Mouse (Mus musculus): Measurements from ENCODE around the gene Trim27. TPM values are rescaled to one million over a fixed set of nuclear protein-coding genes. Genes with fewer than 3 reads are reported as not detected.

Gene Trim27
- polyA plus RNA-seq, 1 experiment, result 63.6 TPM

DNA sequence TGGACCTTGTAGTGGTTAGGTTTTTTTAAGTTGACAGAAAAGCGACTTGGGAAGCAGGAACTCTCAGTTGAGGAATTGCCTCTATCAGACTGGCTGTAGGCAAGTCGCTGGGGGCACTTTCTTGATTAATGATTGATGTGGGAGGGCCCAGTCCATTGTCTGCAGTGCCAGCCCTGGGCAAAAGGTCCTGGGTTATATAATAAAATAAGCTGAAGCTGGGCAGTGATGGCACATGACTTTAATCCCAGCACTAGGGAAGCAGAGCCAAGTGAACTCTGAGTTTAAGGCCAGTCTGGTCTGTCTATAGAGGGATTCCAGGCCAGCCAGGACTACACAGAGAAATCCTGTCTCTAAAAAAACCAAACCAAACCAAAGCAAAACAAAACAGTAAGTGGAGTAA is 57.5 kb downstream of the Trim27 start:
- H3K9me3 ChIP-seq, result peaks cover 12% of the 10 kb centered on the region; the same call in 1 of the 2 replicates
- H3K27me3 ChIP-seq (replicated peaks), result peaks cover 4% of the 10 kb centered on the region
- TF ChIP-seq GATA1 (IDR thresholded peaks at IDR 0.05; ENCODE audit: borderline replicate concordance, low read length), result no peak
- TF ChIP-seq FLI1 (IDR thresholded peaks at IDR 0.05; ENCODE audit: low read length), result no peak
- no peaks in the 10 kb centered on the region for H3K36me3 ChIP-seq (replicated peaks; ENCODE audit: low read length)
- H3K4me1 ChIP-seq, result peaks cover 15% of the 10 kb centered on the region
- H3K4me3 ChIP-seq (replicated peaks), result no peak overlapping the region

DNA sequence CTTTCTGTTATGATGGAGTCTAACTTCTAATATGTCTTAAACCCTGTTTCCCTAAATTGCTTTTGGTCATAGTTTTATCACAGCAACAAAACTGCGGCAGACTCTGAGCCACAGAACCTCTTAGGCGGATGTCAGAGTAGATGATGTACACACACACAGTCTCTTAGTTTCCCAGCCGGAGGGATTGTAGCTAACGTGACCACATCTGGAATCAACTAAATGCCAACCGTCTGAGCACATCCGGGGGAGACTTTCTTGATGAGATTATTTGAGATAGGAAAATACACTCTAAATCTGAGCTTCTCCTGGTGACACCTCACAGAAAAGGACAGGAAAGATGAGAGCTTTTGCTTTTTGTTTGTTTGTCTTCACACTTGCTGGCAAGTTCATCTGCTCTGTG is 57.9 kb downstream of the Trim27 start:
- no peak for TF ChIP-seq FLI1 (IDR thresholded peaks at IDR 0.05; ENCODE audit: low read length)
- TF ChIP-seq GATA1 (IDR thresholded peaks at IDR 0.05; ENCODE audit: borderline replicate concordance, low read length), result no peak
- Histone ChIP-seq H3K27me3 (replicated peaks) (peaks cover 4% of the 10 kb centered on the region), H3K9me3 (peaks cover 12% of the 10 kb centered on the region; the same call in 1 of the 2 replicates), H3K36me3 (replicated peaks; ENCODE audit: low read length) (no peaks in the 10 kb centered on the region), H3K4me3 (replicated peaks) (no peak overlapping the region), H3K4me1 (peaks cover 18% of the 10 kb centered on the region)

DNA sequence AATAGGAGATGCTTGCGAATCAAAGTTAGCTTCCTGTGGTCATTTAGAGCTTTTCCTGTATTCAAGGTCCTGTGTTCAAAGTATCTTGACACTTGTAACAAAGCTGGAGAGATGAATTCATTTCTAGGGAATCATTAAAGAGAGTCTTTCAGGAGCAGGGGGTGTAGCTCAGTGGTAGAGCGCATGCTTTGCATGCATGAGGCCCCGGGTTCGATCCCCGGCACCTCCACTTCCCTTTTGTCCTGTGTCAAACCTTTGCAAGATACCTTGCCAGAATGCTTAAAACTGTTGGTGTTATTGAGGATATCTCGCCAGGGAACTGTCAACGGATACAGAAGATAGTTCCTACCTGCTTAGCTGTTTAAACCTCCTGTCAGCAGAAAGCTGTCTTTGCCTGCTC is 61.5 kb downstream of the Trim27 start:
- Histone ChIP-seq H3K4me3 (replicated peaks) (no peak overlapping the region), H3K36me3 (replicated peaks; ENCODE audit: low read length) (no peaks in the 10 kb centered on the region), H3K4me1 (peaks cover 28% of the 10 kb centered on the region), H3K9me3 (peaks cover 16% of the 10 kb centered on the region), H3K27me3 (replicated peaks) (peaks cover 25% of the 10 kb centered on the region)
- no peak for TF ChIP-seq FLI1 (IDR thresholded peaks at IDR 0.05; ENCODE audit: low read length)
- TF ChIP-seq GATA1 (IDR thresholded peaks at IDR 0.05; ENCODE audit: borderline replicate concordance, low read length), result no peak

DNA sequence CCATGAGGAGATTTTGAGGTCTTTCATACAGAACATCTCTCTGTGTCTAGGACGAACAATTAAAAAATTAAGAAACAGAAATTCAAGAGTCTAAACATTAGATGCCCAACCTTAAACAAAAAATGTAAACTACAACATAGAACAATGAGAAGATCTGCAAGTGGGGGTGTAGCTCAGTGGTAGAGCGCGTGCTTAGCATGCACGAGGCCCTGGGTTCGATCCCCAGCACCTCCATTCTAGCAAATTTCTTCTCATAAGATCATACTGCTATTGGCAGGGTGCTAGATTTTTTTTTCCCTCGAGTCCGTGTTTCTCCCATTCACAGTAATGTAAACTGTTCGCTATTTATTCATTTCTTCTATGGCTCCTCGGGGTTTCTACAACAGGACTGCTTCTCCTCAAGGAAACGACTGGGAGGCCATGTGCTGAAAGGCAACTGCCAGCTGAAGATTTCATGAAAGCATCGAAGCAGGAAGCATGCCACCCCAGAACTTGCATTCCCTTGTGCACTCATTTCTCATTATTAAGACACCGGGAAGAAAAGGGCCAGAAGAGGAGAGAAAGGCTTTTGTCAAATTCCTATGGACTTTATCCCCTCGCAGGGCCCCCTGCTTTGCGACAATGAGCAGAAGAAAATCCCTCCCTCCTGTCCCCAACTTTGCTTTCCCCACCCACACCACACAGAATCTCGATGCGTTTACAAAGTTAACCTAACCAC is 63.3 kb downstream of the Trim27 start:
- H3K4me1 ChIP-seq, result peaks cover 28% of the 10 kb centered on the region
- no peak for TF ChIP-seq GATA1 (IDR thresholded peaks at IDR 0.05; ENCODE audit: borderline replicate concordance, low read length)
- TF ChIP-seq FLI1 (IDR thresholded peaks at IDR 0.05; ENCODE audit: low read length), result no peak
- H3K4me3 ChIP-seq (replicated peaks), result peak overlapping the region; percentile 91

DNA sequence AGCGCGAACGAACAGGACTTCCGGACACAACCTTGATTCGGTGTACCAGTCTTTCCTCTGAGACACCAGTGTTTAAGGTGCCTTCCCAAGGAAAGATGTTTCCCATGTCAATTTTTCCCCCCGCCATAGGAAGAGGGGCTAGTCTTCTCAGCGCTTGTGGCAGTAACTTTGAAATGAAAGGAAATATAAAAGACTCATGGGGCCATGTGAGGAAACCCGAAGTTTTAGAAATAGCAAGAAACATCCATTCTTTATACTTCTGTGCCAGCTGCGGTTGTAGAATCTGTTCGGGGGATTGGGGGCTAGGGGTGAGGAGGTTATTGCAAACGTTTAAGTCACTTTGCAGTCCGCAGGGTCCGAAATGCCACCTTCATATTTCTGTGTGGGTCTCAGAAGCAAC is 64.0 kb downstream of the Trim27 start:
- TF ChIP-seq FLI1 (IDR thresholded peaks at IDR 0.05; ENCODE audit: low read length) (no peak), GATA1 (IDR thresholded peaks at IDR 0.05; ENCODE audit: borderline replicate concordance, low read length) (no peak)
- H3K36me3 ChIP-seq (replicated peaks; ENCODE audit: low read length), result no peaks in the 10 kb centered on the region
- peaks cover 28% of the 10 kb centered on the region for H3K4me1 ChIP-seq
- peaks cover 12% of the 10 kb centered on the region for H3K9me3 ChIP-seq
- H3K27me3 ChIP-seq (replicated peaks), result peaks cover 24% of the 10 kb centered on the region
- peak overlapping the region; percentile 91 for H3K4me3 ChIP-seq (replicated peaks)

More for the DNA sequence above, 63.3 kb downstream of the Trim27 start:
- peaks cover 16% of the 10 kb centered on the region for H3K9me3 ChIP-seq
- no peaks in the 10 kb centered on the region for H3K36me3 ChIP-seq (replicated peaks; ENCODE audit: low read length)
- H3K27me3 ChIP-seq (replicated peaks), result peaks cover 27% of the 10 kb centered on the region

DNA sequence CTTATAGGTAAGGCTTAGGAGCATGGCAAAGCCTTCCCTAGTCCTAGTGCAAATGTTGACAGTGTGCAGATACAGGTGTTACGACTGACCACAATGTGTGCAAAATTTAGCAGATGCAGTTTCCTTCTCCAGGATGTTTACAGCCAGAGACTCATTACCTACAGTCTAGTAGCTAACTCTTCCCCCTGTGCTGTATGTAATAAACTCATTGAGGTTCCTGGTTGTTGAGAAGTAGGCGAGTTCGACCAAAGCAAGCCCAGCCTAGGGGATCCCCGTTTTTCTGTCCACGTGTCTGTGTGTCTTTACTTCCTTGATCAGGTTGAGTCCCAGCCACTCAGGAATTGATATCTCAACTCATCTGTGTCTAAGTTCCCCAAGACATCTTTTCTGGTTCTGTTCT is 64.8 kb downstream of the Trim27 start:
- Histone ChIP-seq H3K27me3 (replicated peaks) (peaks cover 24% of the 10 kb centered on the region), H3K4me1 (peaks cover 28% of the 10 kb centered on the region), H3K4me3 (replicated peaks) (no peak overlapping the region), H3K36me3 (replicated peaks; ENCODE audit: low read length) (no peaks in the 10 kb centered on the region), H3K9me3 (peaks cover 4% of the 10 kb centered on the region)
- TF ChIP-seq GATA1 (IDR thresholded peaks at IDR 0.05; ENCODE audit: borderline replicate concordance, low read length) (no peak), FLI1 (IDR thresholded peaks at IDR 0.05; ENCODE audit: low read length) (no peak)

Other genes starting within 250 kb of the Trim27 start
- gene Olfr1370, start 104.5 kb upstream of the Trim27 start, polyA plus RNA-seq (2012; ENCODE audit: insufficient read depth, low replicate concordance), result not detected in 2 replicates
- gene Olfr1369-ps1, start 68.0 kb upstream of the Trim27 start, polyA plus RNA-seq (2012; ENCODE audit: insufficient read depth, low replicate concordance), result not detected in 2 replicates
- not detected in 2 replicates for gene Olfr263, start 49.8 kb upstream of the Trim27 start, polyA plus RNA-seq (2012; ENCODE audit: insufficient read depth, low replicate concordance)
- gene Olfr1368, start 33.6 kb upstream of the Trim27 start, polyA plus RNA-seq (2012; ENCODE audit: insufficient read depth, low replicate concordance), result not detected in 2 replicates
- gene Gpx5, start 113.3 kb downstream of the Trim27 start, polyA plus RNA-seq (2012; ENCODE audit: insufficient read depth, low replicate concordance), result not detected in 2 replicates
- gene Gpx6, start 132.7 kb downstream of the Trim27 start, polyA plus RNA-seq (2012; ENCODE audit: insufficient read depth, low replicate concordance), result not detected in 2 replicates
- not detected in 2 replicates for gene Olfr1367, start 167.5 kb downstream of the Trim27 start, polyA plus RNA-seq (2012; ENCODE audit: insufficient read depth, low replicate concordance)
- gene Zscan12, start 183.4 kb downstream of the Trim27 start, polyA plus RNA-seq (2012; ENCODE audit: insufficient read depth, low replicate concordance), result 1.3 TPM in 1 of 2 replicates, not detected in the other
- 4.5 TPM in 1 of 2 replicates, not detected in the other for gene Zkscan3, start 223.3 kb downstream of the Trim27 start, polyA plus RNA-seq (2012; ENCODE audit: insufficient read depth, low replicate concordance)

Measured in megakaryocyte, embryonic 14.5 days (primary cell).